Mouse (Mus musculus): ENCODE results near the gene Dnajb2.
A peak's percentile ranks its signal among the peaks of the same experiment; 100 is the strongest.

Dnajb2 gene

DNA sequence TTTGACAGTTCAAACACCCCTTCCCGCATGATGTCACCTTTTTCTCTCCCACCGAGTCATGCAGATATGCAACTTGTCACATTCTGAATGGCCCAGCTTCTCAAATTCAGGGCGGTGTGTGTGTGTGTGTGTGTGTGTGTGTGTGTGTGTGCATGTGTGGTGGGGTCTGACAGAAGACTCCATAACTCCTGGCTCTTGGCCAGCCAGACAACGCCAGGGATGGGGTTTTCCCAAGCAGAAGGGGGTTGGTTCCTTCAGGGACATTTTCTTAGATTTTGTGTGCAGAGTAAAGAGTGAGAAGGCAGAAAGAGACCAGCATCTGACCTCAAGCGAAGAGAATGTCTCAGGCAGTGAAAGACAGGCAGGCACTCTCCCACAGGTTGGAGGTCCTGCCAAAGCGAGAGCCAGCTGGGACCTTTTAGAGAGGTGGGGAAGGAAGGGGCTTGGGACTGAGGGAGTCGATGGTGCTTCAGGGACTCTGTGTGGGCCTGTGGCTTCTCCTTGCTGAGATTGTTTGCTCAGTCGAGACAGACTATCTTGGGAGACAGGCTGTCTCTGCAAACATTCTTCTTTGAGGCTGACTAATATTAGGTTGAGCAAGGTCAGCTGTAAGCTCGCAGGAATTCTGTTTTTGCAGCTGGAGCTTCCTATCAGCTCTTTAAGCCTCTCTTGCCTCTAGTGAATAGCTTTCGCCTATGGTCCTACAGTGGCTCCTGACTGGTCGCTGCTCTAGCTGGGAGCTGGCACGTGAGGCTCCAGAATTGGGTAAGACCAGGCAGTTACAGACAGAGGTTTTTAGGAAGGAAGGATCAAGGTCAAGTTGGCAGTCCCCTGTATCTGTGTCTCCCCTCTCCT lies 56.5 kb downstream of the Dnajb2 start:
- peak; percentile 49 for DNase-seq (ENCODE audit: low read depth, low spot score)

- DNase-seq (ENCODE audit: low read depth, low spot score), result no peak
These were observed 57.1 kb downstream of the Dnajb2 start for GRCm38 (mm10) chr1:75293331-75293701.

GRCm38 (mm10) chr1:75294294-75294693 lies 58.1 kb downstream of the Dnajb2 start:
- DNase-seq (ENCODE audit: low read depth, low spot score), result peak; percentile 71

Measured in brain, adult 2 months (tissue).